Mouse (Mus musculus): ENCODE measurements around the gene Arhgap45.

Arhgap45 gene

DNA sequence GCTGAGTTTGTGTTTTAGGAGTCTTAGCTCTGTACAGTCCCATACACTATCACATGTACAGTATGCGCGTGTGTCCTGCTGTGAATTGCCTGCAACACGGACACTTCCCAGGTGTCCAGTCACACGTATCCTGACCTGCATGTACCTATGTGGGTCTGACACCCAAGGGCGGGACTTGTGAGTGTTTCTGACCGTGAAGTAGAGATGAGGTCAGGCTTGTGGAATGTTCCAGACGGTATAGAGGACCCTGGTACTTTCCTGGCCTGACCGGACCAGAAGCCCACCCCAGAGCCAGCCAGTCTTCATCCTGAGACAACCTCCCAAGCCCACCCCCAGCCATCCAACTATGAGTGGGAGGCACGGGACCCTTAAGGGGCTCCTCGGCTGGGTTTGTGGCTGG lies 870 bp upstream of the Arhgap45 start:
- no peak for DNase-seq (ENCODE audit: low spot score)

DNA sequence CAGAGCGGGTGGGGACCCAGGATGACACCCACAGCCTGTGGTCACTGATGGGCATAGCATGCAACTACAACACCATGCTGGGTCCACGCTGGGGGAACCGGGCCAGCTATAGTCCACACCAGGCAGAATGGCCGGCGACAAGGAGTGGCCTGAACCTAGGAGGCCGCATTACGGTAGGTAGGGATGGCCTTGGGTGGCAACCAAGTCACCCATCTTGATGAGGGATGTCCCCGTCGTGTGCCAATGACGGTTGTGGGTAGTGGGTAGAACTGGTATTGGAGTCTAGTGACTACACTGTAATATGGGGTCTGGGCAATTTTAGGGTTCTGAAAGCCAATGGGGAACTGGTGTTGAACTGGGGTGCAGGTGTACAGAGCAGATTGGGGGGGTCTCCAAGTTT lies 478 bp downstream of the Arhgap45 start:
- DNase-seq (ENCODE audit: low spot score), result no peak

DNA sequence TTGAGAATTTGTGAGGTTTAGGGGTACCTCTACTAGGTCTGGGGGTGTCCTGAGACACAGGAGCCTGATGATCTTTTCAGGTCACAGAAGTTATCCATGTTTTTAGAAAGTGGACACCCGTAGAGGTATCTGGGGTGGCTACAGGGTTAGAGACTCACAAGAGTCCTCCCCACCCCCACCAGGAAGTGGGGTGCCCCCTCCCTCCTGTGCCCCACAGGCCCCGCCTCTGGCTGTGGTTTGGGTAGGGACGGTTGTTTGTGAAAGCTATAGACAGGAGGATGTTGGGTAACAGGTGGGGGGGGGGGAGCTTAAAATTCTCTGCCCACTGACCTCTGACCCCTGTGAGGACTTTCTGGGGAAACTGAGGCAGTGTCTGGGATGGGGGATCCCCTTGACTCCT lies 908 bp downstream of the Arhgap45 start:
- no peak for DNase-seq (ENCODE audit: low spot score)

DNA sequence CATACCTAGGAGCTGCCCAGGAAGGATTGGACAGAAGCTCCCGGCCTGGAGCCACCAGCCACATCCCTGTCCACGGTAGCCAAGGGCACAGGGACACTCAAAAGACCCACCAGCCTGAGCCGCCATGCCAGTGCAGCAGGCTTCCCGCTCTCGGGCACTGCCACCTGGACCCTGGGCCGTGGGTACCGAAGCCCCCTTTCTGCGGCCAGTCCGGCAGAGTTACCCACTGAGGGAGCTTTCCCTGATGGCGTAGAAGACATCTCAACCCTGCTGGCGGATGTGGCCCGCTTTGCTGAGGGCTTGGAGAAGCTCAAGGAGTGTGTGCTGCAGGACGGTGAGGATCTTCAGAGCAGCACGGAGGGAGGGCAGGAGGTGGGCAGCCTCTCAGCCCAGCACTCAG lies 1.3 kb downstream of the Arhgap45 start:
- DNase-seq (ENCODE audit: low spot score), result no peak

DNA sequence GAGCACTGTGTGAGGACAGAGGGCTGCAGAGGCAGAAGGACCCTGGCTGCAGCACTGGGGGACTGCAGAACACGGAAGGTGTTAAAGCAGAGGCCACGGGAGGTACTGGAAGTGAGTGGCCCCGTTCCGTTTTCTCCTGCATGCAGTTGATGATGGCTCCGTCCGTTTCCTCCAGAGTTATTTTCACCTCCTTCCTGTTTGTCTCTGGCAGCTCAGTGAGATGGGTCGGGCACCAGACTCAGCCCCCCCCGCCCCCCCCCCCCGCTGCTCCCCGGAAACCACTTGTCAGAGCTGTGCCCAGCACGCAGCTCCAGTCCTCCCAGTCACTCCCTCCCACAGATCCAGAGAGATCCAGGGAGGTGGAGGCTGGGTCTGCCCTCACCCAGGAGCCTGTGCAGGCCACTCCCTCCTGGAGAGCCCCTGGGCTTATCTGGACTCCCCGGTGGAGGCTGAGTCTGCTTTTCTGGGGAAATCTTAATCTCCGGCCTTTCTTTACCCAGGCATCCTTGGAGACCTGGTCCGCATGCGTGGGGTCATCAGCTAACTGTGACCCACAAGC lies 2.4 kb downstream of the Arhgap45 start:
- no peak for DNase-seq (ENCODE audit: low spot score)

DNA sequence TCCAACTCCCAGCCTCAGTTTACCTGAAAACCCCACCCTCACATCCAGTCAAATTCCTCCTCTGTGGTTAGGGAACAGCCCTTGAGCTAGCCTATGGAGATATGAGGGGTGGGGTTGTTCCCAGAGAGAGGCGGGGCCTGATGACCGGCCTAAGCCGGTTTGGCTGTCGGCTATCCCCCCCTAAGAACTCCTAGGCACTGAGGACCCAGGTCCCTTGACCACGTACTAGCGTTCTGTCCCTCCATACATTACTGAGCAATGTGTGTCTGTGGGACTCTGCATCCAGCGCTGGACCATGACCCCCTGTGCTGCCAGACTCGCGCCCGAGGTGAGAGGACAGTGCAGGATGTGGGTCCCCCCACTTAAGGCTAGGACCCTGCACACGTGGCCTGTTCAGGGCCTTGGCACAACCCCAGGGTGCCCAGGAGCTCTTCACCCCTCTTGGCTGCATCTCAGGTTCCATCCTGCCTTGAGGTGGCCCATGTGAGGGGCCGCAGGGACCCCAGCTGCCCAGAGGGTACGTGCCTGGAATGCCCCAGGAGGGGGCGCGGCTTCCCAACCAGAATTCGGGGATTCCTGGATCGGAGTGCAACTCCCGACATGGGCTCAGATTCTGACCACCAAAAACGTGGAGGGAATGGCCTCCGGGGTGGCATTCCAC lies 3.1 kb downstream of the Arhgap45 start:
- DNase-seq (ENCODE audit: low spot score), result no peak

DNA sequence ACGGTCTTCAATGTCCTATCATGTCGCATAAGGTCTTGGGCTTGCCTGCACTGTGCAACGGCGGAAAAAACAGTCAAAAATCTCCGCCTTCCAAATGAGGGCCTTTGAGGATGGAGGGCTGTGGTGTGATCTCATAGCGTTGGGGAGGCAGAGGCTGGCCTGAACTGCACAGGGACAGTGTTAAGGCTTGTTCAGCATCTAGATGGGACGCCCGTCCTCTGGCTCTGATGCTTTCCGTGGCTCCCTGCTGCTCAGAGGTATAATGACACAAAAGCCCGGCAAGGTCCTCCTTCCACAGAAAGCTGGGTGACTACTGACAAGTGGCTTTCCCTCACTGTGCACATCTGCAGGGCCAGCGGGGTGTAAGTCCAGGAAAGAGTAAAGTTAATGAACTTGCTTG lies 3.7 kb downstream of the Arhgap45 start:
- no peak for DNase-seq (ENCODE audit: low spot score)

DNA sequence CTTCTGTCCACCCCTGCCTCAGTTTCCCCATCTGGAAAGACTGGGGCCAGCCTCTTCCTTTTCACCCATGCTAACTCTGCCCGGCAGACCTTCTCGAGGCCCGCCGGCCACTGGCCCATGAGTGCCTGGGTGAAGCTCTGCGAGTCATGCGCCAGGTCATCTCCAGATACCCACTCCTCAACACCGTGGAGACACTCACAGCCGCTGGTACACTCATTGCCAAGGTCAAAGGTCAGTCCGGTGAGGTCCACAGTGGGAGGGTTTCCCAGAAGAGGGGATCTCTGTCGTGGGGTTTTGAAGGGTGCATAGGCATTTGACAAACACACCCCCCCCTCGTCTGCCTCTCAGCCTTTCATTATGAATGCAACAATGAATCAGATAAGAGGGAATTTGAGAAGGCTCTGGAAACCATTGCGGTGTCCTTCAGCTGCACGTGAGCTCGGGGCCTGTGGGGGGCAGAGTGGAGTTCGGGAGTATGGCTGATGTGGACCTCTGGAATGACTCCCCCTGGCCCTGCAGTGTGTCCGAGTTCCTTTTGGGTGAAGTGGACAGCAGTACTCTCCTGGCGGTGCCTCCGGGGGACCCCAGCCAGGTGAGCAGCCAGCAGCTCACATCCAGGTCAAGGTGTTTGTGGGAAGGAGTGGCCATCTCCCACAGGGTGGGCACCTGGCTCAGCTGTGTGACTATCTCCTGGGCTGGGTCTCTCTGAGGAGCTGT lies 4.3 kb downstream of the Arhgap45 start:
- DNase-seq (ENCODE audit: low spot score), result no peak

DNA sequence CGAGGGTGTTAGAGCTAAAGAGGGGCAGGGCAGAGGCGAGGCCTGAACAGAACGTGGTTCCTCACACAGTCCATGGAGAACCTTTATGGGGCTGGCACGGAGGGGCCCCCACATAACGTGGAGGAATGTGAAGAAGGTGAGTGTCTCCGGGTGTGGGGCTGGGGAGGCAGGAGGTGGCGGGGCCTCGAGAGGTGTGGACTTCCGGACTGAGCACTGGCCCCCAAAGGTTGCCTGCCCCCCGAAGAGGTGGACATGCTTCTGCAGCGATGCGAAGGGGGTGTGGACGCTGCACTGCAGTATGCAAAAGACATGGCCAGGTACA lies 4.8 kb downstream of the Arhgap45 start:
- no peak for DNase-seq (ENCODE audit: low spot score)

DNA sequence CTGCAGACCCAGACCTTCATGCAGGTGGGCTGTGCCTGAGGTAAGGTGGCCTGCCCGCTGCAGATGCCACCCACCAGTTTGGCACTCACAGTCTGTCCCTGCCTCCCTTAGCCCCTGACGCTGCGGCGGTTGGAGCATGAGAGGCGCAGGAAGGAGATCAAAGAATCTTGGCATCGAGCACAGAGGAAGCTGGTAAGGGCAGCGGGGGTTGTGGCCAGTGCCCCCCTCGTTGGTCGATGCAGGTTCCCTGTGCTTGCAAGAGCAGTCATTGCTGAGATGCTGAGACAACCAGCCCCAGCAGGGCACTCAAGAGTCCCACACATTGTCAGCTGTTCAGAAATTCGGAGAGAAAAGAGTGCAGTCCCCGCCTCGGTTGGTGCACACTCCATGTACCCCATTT lies 5.7 kb downstream of the Arhgap45 start:
- DNase-seq (ENCODE audit: low spot score), result no peak

DNA sequence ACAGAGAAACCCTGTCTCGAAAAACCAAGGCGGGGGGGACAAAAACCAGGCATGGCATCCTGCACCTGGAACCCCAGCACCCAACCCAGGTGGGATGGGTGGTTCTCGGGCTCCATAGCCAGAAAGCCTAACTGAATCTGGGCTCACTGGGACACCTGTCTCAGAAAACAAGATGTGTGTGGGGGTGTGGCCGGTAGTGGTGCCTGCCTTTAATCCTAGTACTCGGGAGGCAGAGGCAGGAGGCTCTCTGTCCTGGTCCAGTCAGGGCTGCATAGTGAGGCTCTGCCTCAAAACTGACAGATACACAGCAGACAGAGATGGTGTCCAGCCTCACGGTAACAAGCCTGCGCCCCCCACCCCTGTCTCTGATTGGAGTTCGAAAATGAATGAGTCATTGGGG lies 6.4 kb downstream of the Arhgap45 start:
- DNase-seq (ENCODE audit: low spot score), result no peak

DNA sequence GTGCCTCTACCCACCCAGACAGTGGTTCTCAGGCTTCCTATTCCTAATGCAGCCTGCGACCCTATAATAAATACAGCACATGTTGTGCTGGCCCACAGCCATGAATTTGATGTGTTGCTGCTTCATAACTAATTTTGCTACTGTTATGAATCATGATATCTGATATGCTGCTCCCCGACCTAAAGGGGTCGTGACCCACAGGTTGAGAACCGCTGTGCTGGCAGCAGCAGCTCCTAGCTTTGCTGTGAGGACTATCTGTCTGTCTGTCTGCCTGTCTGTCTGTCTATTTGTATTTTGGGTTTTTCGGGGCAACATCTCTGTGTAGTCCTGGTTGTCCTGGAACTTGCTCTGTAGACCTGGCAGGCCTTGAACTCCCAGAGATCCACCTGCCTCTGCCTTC lies 7.3 kb downstream of the Arhgap45 start:
- no peak for DNase-seq (ENCODE audit: low spot score)

DNA sequence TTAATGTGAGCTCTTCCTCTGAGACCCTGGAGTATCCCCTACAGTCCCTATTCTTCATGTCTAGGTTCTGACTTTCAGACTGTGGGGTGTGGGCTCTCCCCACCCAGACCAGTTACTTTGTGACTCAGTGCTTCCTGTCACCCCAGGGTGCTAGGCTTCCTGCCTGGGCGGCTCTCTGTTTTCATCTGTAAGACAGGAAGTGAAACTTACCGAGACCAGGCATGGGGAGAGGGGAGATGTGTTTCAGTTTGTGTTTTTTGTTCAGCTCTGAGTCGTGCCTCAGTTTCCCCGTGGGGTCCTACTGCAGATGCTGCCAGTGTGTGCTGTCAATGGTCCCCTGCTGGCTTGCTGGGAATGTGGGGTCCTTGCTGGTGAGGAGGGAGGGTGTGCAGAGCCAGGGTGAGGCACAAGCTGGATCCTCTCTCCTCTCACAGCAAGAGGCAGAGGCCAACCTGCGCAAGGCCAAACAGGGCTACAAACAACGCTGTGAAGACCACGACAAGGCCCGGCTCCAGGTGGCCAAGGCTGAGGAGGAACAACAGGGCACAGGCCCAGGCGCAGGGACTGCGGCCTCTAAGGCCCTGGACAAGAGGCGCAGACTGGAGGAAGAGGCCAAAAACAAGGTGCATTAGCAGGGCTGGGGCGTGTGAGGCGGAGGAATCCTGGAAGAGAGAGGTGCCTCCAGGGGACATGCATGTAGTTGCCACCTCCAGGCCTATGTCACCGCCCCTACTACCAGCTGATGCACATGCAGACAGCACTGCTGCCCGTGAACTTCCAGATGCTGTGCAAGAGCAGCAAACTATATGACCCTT lies 8.0 kb downstream of the Arhgap45 start:
- DNase-seq (ENCODE audit: low spot score), result no peak

DNA sequence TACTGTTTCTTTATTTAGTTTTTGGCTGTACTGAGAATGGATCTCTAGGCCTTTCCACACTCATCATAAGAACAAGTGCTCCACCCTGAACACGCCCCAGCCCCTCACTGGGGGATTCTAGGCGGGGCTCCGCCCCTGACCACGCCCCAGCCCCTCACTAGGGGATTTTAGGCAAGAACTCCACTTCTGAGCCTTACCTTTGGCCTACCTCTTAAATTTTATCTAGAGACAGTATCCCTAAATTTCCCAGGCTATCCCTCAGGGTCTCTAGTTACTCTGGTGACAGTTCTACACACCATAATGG lies 8.5 kb downstream of the Arhgap45 start:
- no peak for DNase-seq (ENCODE audit: low spot score)

DNA sequence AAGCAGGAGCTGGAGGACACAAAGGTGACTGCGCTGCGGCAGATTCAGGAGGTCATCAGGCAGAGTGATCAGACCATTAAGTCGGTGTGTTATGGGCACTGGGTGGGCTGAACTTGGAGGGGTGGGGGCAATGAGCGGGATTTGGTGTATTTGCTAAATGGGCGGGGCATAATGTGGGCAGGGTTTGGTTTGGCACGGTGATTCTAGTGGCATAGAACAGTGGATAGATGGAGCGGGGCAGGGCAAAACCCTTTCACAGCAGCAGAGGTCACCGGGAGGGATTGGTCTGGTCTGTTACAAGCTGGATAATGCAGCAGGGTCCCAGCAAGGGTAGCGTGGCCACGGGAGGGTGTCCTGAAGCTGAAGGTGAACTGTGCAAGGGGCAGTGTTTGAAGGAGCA lies 9.0 kb downstream of the Arhgap45 start:
- DNase-seq (ENCODE audit: low spot score), result no peak

DNA sequence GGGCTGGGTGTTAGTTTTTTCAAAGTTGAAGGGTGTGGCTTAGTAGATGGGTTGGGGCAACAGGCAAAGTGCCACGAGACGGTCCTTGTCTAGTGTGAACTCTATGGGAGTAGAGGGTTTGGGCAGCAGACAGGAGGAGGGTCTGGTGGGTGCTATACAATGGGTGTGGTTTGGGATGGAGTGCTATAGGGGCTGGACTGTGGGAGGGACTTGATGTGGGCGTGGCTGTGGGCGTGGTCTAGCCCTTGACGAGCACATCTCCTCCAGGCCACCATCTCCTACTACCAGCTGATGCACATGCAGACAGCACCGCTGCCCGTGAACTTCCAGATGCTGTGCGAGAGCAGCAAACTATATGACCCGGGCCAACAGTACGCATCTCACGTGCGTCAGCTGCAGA lies 9.4 kb downstream of the Arhgap45 start:
- DNase-seq (ENCODE audit: low spot score), result no peak

DNA sequence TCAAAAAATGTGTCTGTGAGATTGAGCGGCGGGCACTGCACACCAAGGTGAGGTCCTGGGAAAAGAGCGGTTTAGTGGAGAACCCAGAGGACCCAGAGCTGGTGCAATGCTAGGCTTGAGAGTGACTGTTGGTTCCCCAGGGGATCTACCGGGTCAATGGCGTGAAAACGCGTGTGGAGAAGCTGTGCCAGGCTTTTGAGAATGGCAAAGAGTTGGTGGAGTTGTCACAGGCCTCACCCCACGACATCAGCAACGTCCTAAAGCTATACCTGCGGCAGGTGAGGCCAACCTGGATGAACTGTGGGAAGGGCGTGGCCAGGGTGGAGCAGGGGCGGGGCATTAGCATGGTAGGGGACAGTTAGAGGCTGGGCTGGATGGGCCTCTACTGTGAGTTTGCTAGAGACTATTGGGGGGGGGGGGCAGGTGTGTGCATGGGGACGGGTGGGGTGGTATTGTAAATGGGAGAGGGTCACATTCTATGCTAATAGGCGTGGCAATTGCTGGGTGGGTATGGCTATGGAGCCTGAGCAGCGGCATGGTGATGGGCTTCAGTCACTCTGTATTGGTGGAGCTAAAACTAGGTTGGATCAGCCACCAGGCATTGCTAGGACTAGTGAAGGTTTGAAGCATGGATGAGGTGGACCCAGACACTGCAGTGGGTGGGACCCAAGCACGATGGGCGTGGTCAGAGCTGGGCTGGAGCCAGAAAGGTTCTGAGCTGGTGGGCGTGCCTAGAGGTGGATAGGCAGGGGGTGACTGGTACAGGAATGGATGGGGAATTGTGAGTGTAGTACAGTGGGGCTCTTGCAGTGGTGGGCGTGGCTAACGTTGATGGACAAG lies 11.4 kb downstream of the Arhgap45 start:
- no peak for DNase-seq (ENCODE audit: low spot score)

DNA sequence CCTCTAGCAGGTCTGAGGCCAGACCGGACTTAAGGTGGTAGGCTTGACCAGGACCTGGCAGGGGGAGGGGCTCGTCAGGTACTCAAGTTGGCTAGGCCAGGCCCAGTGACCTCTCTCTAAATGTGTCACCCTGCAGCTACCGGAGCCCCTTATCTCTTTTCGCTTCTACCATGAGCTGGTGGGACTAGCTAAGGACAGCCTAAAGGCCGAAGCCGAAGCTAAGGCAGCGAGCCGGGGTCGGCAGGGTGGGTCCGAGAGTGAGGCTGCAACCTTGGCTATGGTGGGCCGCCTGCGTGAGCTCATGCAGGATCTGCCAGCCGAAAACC lies 12.0 kb downstream of the Arhgap45 start:
- DNase-seq (ENCODE audit: low spot score), result no peak

DNA sequence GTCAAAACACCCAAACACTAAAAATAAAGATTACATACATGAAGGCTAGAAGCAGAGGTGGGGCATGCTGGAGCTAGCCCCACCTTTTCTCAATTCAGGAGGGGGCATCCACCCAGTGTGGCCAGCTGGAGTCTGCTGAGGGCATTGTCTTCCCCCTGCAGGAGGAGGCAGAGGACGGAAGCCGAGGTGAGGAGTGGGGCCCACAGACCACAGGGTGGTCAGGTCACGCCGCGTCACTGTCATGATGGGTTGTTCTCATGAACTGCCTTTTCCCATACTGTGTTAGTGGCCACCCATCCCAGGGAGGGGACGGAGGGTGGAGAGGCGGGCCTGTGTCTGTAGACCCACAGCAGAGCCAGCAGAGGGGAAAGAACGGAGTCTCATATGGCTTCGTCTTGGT lies 13.7 kb downstream of the Arhgap45 start:
- DNase-seq (ENCODE audit: low spot score), result no peak

DNA sequence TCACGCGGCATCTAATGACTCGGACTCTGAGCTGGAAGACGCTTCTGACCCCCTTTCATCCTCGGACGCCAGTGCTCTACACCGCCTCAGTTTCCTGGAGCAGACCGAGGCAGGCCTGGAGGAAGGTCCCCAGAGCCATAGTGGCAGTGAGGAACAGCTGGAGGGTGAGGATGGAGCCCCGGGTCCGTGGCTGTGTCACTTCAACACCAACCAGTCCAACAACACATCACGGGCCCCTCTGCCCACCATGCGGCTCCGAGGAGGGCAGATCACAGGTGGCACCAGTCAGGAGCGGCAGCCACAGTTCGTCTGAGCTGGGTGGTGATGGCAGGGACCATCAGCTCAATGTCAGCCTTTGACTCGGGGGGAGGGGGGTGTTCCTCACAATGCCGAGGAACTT lies 14.3 kb downstream of the Arhgap45 start:
- no peak for DNase-seq (ENCODE audit: low spot score)

DNA sequence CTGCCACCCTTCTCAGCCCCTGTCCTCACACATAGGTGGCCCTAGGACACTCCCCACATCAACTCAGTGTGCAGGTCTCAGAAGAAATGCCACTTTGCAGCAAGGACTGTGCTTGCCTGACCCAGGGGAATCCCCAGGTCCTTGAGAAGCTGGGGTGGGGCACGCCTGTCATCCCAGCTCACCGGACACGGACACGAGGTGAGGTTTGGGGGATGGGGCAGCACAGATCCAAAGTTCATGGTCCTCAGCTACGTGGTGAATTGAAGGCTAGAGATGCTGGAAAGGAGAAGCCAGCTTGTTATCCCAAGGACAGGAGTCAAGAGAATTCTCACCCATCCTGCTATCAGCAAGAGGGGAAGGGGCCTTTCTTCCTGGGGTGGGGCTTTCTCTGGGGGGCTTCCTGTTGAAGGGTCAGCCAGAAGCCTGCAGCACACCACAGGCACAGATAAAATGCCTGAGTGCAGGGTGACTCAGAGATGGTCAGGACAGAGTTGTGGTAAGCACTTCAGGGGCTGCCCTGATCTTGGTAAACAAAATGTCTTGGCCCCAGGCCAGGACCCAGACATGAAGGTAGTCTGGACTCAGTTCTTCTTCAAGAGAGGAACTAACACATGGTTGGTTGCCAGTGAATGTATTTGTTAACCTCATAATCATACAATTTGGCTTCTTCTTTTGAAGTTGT lies 16.5 kb downstream of the Arhgap45 start:
- DNase-seq (ENCODE audit: low spot score), result peak; percentile 75
